Mouse (Mus musculus) left cerebral cortex, adult 6 months (tissue): ENCODE data around the gene Mpdu1. TPM values are rescaled to one million over a fixed set of nuclear protein-coding genes. Genes with fewer than 3 reads are reported as not detected.

Experiments used
- long read RNA-seq, 2 experiments: library from polyadenylated mRNA; unstranded; transcript quantifications; one replicate each; pipeline ENCODE4 v2.0.0; 2019 to 2020
- polyA plus RNA-seq: library from polyadenylated mRNA; unstranded; fragments of <200 nt; fragmentation: Nextera tagmentation; gene quantifications from 2 replicates; pipeline ENCODE4 v1.2.3, GENCODE M21; 2021

Mpdu1 gene
- 87.7 and 102 TPM in 2 replicates for polyA plus RNA-seq
- long read RNA-seq, experiment 1, transcript Mpdu1-202 (6 exons, 646 nt): minor isoform, 43 of 224 reads
- long read RNA-seq, experiment 1, transcript Mpdu1-201 (7 exons, 1,321 nt): major isoform, 151 of 224 reads
- long read RNA-seq, experiment 1, transcript Mpdu1-207 (7 exons, 971 nt): minor isoform, 21 of 224 reads
- long read RNA-seq, experiment 1, partial matches to known transcripts: 1 of 224 reads
- long read RNA-seq, experiment 1, other reads (novel, unspliced or antisense): 7 of 224 reads
- long read RNA-seq, experiment 2, transcript Mpdu1-207 (7 exons, 971 nt): minor isoform, 11 of 125 reads
- long read RNA-seq, experiment 2, transcript Mpdu1-202 (6 exons, 646 nt): minor isoform, 35 of 125 reads
- long read RNA-seq, experiment 2, transcript Mpdu1-201 (7 exons, 1,321 nt): major isoform, 64 of 125 reads
- long read RNA-seq, experiment 2, partial matches to known transcripts: 4 of 125 reads
- long read RNA-seq, experiment 2, other reads (novel, unspliced or antisense): 7 of 125 reads

GRCm38 (mm10) chr11:69662213-69662966 lies at the start of gene Mpdu1:
Gene Mpdu1 (minus strand): TSS chr11:69662642.

GRCm38 (mm10) chr11:69695361-69696181 lies 33.1 kb upstream of the Mpdu1 start, which contains the start of the genes Tnfsf12 and Tnfsfm13:
Gene Tnfsf12 (minus strand): TSS chr11:69695849.
Gene Tnfsfm13 (minus strand): TSS chr11:69696098.

GRCm38 (mm10) chr11:69685526-69686148 lies 23.2 kb upstream of the Mpdu1 start, which contains the start of gene Tnfsf13:
Gene Tnfsf13 (minus strand): TSS chr11:69685784.

GRCm38 (mm10) chr11:69681314-69682208 lies 19.1 kb upstream of the Mpdu1 start, which contains the start of gene Senp3:
Gene Senp3 (minus strand): TSS chr11:69682084.

GRCm38 (mm10) chr11:69672211-69672706 lies 9.8 kb upstream of the Mpdu1 start, which contains the start of gene Eif4a1:
Gene Eif4a1 (minus strand): TSS chr11:69672423.

GRCm38 (mm10) chr11:69665961-69666664 lies 3.7 kb upstream of the Mpdu1 start, which contains the start of gene Cd68:
Gene Cd68 (minus strand): TSS chr11:69666153.

GRCm38 (mm10) chr11:69655264-69656064 lies 7.0 kb downstream of the Mpdu1 start, which contains the start of gene Sox15:
Gene Sox15 (plus strand): TSS chr11:69655314.

GRCm38 (mm10) chr11:69632284-69633089 lies 30.0 kb downstream of the Mpdu1 start, which contains the start of gene Fxr2:
Gene Fxr2 (plus strand): TSS chr11:69632990.

GRCm38 (mm10) chr11:69621571-69622268 lies 40.7 kb downstream of the Mpdu1 start, which contains the start of gene Sat2:
Gene Sat2 (plus strand): TSS chr11:69622024.

GRCm38 (mm10) chr11:69617805-69618204 lies 44.6 kb downstream of the Mpdu1 start, which contains the start of gene Shbg:
Gene Shbg (minus strand): TSS chr11:69617905.

Other genes starting within 250 kb of the Mpdu1 start
- gene Kdm6b, start 249.0 kb downstream of the Mpdu1 start, polyA plus RNA-seq: 4.7 and 5.3 TPM in 2 replicates
- 0.19 and 0.56 TPM in 2 replicates for gene Dnah2, start 113.5 kb downstream of the Mpdu1 start, polyA plus RNA-seq
- gene Efnb3, start 102.4 kb downstream of the Mpdu1 start, polyA plus RNA-seq: 14.0 and 33.2 TPM in 2 replicates
- gene Wrap53, start 82.4 kb downstream of the Mpdu1 start, polyA plus RNA-seq: 11.1 and 12.9 TPM in 2 replicates
- gene Trp53, start 82.3 kb downstream of the Mpdu1 start, polyA plus RNA-seq: 20.2 and 20.9 TPM in 2 replicates
- gene Atp1b2, start 56.7 kb downstream of the Mpdu1 start, polyA plus RNA-seq: 153 and 269 TPM in 2 replicates
- not detected in 2 replicates for gene Shbg, start 44.7 kb downstream of the Mpdu1 start, polyA plus RNA-seq
- gene Sat2, start 40.6 kb downstream of the Mpdu1 start, polyA plus RNA-seq: 13.9 and 15.2 TPM in 2 replicates
- gene Fxr2, start 29.7 kb downstream of the Mpdu1 start, polyA plus RNA-seq: 6.9 and 10.3 TPM in 2 replicates
- 0.36 TPM in 1 of 2 replicates, not detected in the other for gene Sox15, start 7.3 kb downstream of the Mpdu1 start, polyA plus RNA-seq
- 18.2 and 20.8 TPM in 2 replicates for gene Cd68, start 3.5 kb upstream of the Mpdu1 start, polyA plus RNA-seq
- 163 and 212 TPM in 2 replicates for gene Eif4a1, start 9.8 kb upstream of the Mpdu1 start, polyA plus RNA-seq
- gene Senp3, start 19.4 kb upstream of the Mpdu1 start, polyA plus RNA-seq: 16.2 and 20.9 TPM in 2 replicates
- 3.5 and 3.8 TPM in 2 replicates for gene Tnfsf13, start 23.1 kb upstream of the Mpdu1 start, polyA plus RNA-seq
- 3.3 and 11.2 TPM in 2 replicates for gene Tnfsf12, start 33.2 kb upstream of the Mpdu1 start, polyA plus RNA-seq
- 3.0 and 5.7 TPM in 2 replicates for gene Tnfsfm13, start 33.5 kb upstream of the Mpdu1 start, polyA plus RNA-seq
- 3.9 and 7.0 TPM in 2 replicates for gene Polr2a, start 96.0 kb upstream of the Mpdu1 start, polyA plus RNA-seq
- gene Slc35g3, start 99.3 kb upstream of the Mpdu1 start, polyA plus RNA-seq: not detected in 2 replicates
- 6.7 and 9.8 TPM in 2 replicates for gene Zbtb4, start 103.3 kb upstream of the Mpdu1 start, polyA plus RNA-seq
- gene Chrnb1, start 133.3 kb upstream of the Mpdu1 start, polyA plus RNA-seq: 0.17 and 0.19 TPM in 2 replicates
- gene Fgf11, start 139.2 kb upstream of the Mpdu1 start, polyA plus RNA-seq: 2.3 and 2.7 TPM in 2 replicates
- gene Tmem102, start 143.0 kb upstream of the Mpdu1 start, polyA plus RNA-seq: 0.39 and 0.40 TPM in 2 replicates
- gene Gm39566, start 152.7 kb upstream of the Mpdu1 start, polyA plus RNA-seq: not detected in 2 replicates
- gene Spem2, start 155.8 kb upstream of the Mpdu1 start, polyA plus RNA-seq: not detected in 2 replicates
- gene Spem1, start 159.5 kb upstream of the Mpdu1 start, polyA plus RNA-seq: not detected in 2 replicates
- gene Nlgn2, start 175.1 kb upstream of the Mpdu1 start, polyA plus RNA-seq: 12.4 and 16.8 TPM in 2 replicates
- gene Tmem256, start 175.9 kb upstream of the Mpdu1 start, polyA plus RNA-seq: 510 and 573 TPM in 2 replicates
- 4.0 and 11.7 TPM in 2 replicates for gene Plscr3, start 183.7 kb upstream of the Mpdu1 start, polyA plus RNA-seq
- gene Tnk1, start 196.1 kb upstream of the Mpdu1 start, polyA plus RNA-seq: 0.08 TPM in 1 of 2 replicates, not detected in the other
- not detected in 2 replicates for gene Tmem95, start 215.4 kb upstream of the Mpdu1 start, polyA plus RNA-seq
- gene Kctd11, start 218.8 kb upstream of the Mpdu1 start, polyA plus RNA-seq: 0.42 and 0.43 TPM in 2 replicates
- gene Acap1, start 232.9 kb upstream of the Mpdu1 start, polyA plus RNA-seq: not detected in 2 replicates
- 0.20 and 0.37 TPM in 2 replicates for gene 2810408A11Rik, start 238.3 kb upstream of the Mpdu1 start, polyA plus RNA-seq
- 8.7 and 12.8 TPM in 2 replicates for gene Neurl4, start 238.4 kb upstream of the Mpdu1 start, polyA plus RNA-seq